Mouse (Mus musculus): ENCODE results near the gene Nab2.

Nab2 gene

GRCm38 (mm10) chr10:127668093-127669050, at the start of gene Nab2:
Nab2 (minus strand) TSS chr10:127668568.
- in situ Hi-C loops (cut with MboI): no loop called here

- in situ Hi-C loops (cut with MboI): no loop called here
These were observed 44.4 kb upstream of the Nab2 start for GRCm38 (mm10) chr10:127712736-127713135.

GRCm38 (mm10) chr10:127710331-127710730, 42.0 kb upstream of the Nab2 start:
- in situ Hi-C loops (cut with MboI): no loop called here

GRCm38 (mm10) chr10:127708850-127709370, 40.5 kb upstream of the Nab2 start:
- in situ Hi-C loops (cut with MboI): no loop called here

- in situ Hi-C loops (cut with MboI): no loop called here
These were observed 39.4 kb upstream of the Nab2 start for GRCm38 (mm10) chr10:127707721-127708120.

- in situ Hi-C loops (cut with MboI): no loop called here
These were observed 37.4 kb upstream of the Nab2 start for GRCm38 (mm10) chr10:127705783-127706182.

- in situ Hi-C loops (cut with MboI): no loop called here
These were observed 36.4 kb upstream of the Nab2 start, which contains the start of gene Myo1a for GRCm38 (mm10) chr10:127704766-127705220. Myo1a (plus strand) TSS chr10:127705170.

- in situ Hi-C loops (cut with MboI): no loop called here
These were observed 35.9 kb upstream of the Nab2 start for GRCm38 (mm10) chr10:127704293-127704692.

GRCm38 (mm10) chr10:127703299-127703698, 34.9 kb upstream of the Nab2 start:
- in situ Hi-C loops (cut with MboI): no loop called here

- in situ Hi-C loops (cut with MboI): no loop called here
These were observed 30.6 kb upstream of the Nab2 start for GRCm38 (mm10) chr10:127698966-127699365.

GRCm38 (mm10) chr10:127695775-127696174, 27.4 kb upstream of the Nab2 start:
- in situ Hi-C loops (cut with MboI): no loop called here

GRCm38 (mm10) chr10:127694636-127695035, 26.3 kb upstream of the Nab2 start:
- in situ Hi-C loops (cut with MboI): no loop called here

- in situ Hi-C loops (cut with MboI): no loop called here
These were observed 22.7 kb upstream of the Nab2 start for GRCm38 (mm10) chr10:127691053-127691452.

- in situ Hi-C loops (cut with MboI): no loop called here
These were observed 14.5 kb upstream of the Nab2 start for GRCm38 (mm10) chr10:127682886-127683285.

GRCm38 (mm10) chr10:127679881-127680280, 11.5 kb upstream of the Nab2 start:
- in situ Hi-C loops (cut with MboI): loop anchor here (5.0 kb wide), 1 partner anchor 38 kb away; the partner anchor contains the start of gene Stat6

GRCm38 (mm10) chr10:127679208-127679607, 10.8 kb upstream of the Nab2 start:
- in situ Hi-C loops (cut with MboI): loop anchor here (5.0 kb wide), 1 partner anchor 37 kb away; the partner anchor contains the start of gene Stat6

GRCm38 (mm10) chr10:127677591-127678336, 9.4 kb upstream of the Nab2 start:
- in situ Hi-C loops (cut with MboI): loop anchor here (5.0 kb wide), 1 partner anchor 35 kb away; the partner anchor contains the start of gene Stat6

- in situ Hi-C loops (cut with MboI): loop anchor here (5.0 kb wide), 1 partner anchor 35 kb away; the partner anchor contains the start of gene Stat6
These were observed 8.6 kb upstream of the Nab2 start for GRCm38 (mm10) chr10:127676691-127677548.

GRCm38 (mm10) chr10:127675859-127676398, 7.6 kb upstream of the Nab2 start:
- in situ Hi-C loops (cut with MboI): loop anchor here (5.0 kb wide), 1 partner anchor 34 kb away; the partner anchor contains the start of gene Stat6

GRCm38 (mm10) chr10:127674794-127675522, 6.6 kb upstream of the Nab2 start:
- in situ Hi-C loops (cut with MboI): loop anchor here (5.0 kb wide), 1 partner anchor 33 kb away; the partner anchor contains the start of gene Stat6
